Mouse (Mus musculus) stomach, postnatal 0 days (tissue): ENCODE measurements around the gene Pccb. TPM values are rescaled to one million over a fixed set of nuclear protein-coding genes. Genes with fewer than 3 reads are reported as not detected.

Experiments
- ATAC-seq: fragments of 200-750 bp; cut with Nextera tagmentation; 2 replicates; pipeline ENCODE4 v1.8.0; 2017; ENCODE audit not compliant: low FRiP score, low TSS enrichment
- DNase-seq: peaks from one replicate; pipeline ENCODE4 v3.0.0-alpha.2; 2016; ENCODE audit warnings: low spot score
- H3K27ac ChIP-seq: fragments of 300-500 bp; sonication (generic); replicated peaks from 2 replicates; pipeline ENCODE4 v1.5.1; 2014; ENCODE audit warnings: mild to moderate bottlenecking, control low read depth
- H3K27me3 ChIP-seq: fragments of 300-500 bp; sonication (generic); 2 replicates; pipeline ENCODE4 v1.6.1; 2014; ENCODE audit warnings: low read length; ENCODE audit not compliant: control insufficient read depth, insufficient read depth
- H3K36me3 ChIP-seq: fragments of 300-500 bp; sonication (generic); 2 replicates; pipeline ENCODE4 v1.6.1; 2014; ENCODE audit warnings: low read length, mixed read lengths; ENCODE audit not compliant: control insufficient read depth, insufficient read depth
- H3K4me1 ChIP-seq: fragments of 300-500 bp; sonication (generic); replicated peaks from 2 replicates; pipeline ENCODE4 v1.6.1; 2014; ENCODE audit warnings: antibody characterized with exemption; ENCODE audit not compliant: control insufficient read depth, insufficient read depth
- H3K4me2 ChIP-seq: fragments of 300-500 bp; sonication (generic); replicated peaks from 2 replicates; pipeline ENCODE4 v1.6.1; 2014; ENCODE audit warnings: low read depth, mild to moderate bottlenecking, control low read depth, moderate library complexity
- H3K4me3 ChIP-seq: fragments of 300-500 bp; sonication (generic); 2 replicates; pipeline ENCODE4 v1.5.1; 2014; ENCODE audit warnings: low read depth, low read length, control low read depth
- H3K9ac ChIP-seq: fragments of 300-500 bp; sonication (generic); 2 replicates; pipeline ENCODE4 v1.6.1; 2014; ENCODE audit warnings: mild to moderate bottlenecking, low read length, control low read depth, mixed read lengths
- H3K9me3 ChIP-seq: fragments of 300-500 bp; sonication (generic); 2 replicates; pipeline ENCODE4 v1.6.1; 2016; ENCODE audit warnings: low read length; ENCODE audit not compliant: control insufficient read depth
- CTCF ChIP-seq: IDR thresholded peaks from 2 replicates; pipeline ENCODE4 v1.5.1; 2016; ENCODE audit warnings: antibody characterized with exemption, low read depth, mild to moderate bottlenecking, moderate library complexity
- EP300 ChIP-seq: optimal IDR thresholded peaks from 2 replicates; pipeline ENCODE3; 2016; ENCODE audit warnings: antibody characterized with exemption
- WGBS: fragments of 180-500 bp; shearing (Covaris S2); extraction: QIAGEN DNeasy Blood & Tissue Kit; methylation state at CpG from one replicate; pipeline ENCODE4 v1.1.7; 2014; 5-methylcytosine and 5-hydroxymethylcytosine counted together
- polyA plus RNA-seq: library from polyadenylated mRNA; unstranded; fragments of >200 nt; fragmentation: Nextera tagmentation; extraction: Ambion mirVana; gene quantifications from 2 replicates; pipeline ENCODE4 v1.2.1, GENCODE M21; 2015

The Pccb gene
- polyA plus RNA-seq, 1 experiment from 2014 or later = 29.9 TPM

- TF ChIP-seq EP300 (no peak), CTCF (no peak)
- H3K27ac ChIP-seq = no peak overlapping the region
- no peak for DNase-seq
- WGBS = 65% methylated on average over 5 of the region's 5 CpGs
- H3K4me2 ChIP-seq = no peak overlapping the region
- no peak for ATAC-seq
- H3K4me3 ChIP-seq = no peak overlapping the region
- H3K9ac ChIP-seq = no peak overlapping the region
- no peaks in the 10 kb centered on the region for H3K9me3 ChIP-seq
- H3K4me1 ChIP-seq = 0 out of 2 replicates have a peak, but pooled peaks cover 4% of the 10 kb centered on the region
- no peaks in the 10 kb centered on the region for H3K36me3 ChIP-seq
- H3K27me3 ChIP-seq = no peaks in the 10 kb centered on the region
Observed at GRCm38 (mm10) chr9:101041508-101041907, 6.8 kb upstream of the Pccb start.

- Histone ChIP-seq H3K27me3 (no peaks in the 10 kb centered on the region), H3K9me3 (no peaks in the 10 kb centered on the region), H3K4me1 (no peaks in the 10 kb centered on the region), H3K4me3 (no peak overlapping the region), H3K9ac (no peak overlapping the region), H3K4me2 (no peak overlapping the region), H3K27ac (no peak overlapping the region), H3K36me3 (no peaks in the 10 kb centered on the region)
- DNase-seq (no peak), ATAC-seq (no peak)
- WGBS = 47% methylated on average over 5 of the region's 5 CpGs
- TF ChIP-seq EP300 = no peak
- no peak for TF ChIP-seq CTCF
Observed at GRCm38 (mm10) chr9:101038634-101039033, 3.9 kb upstream of the Pccb start.

- Histone ChIP-seq H3K4me1 (no peaks in the 10 kb centered on the region), H3K27me3 (no peaks in the 10 kb centered on the region), H3K36me3 (no peaks in the 10 kb centered on the region), H3K27ac (peak overlapping the region; percentile 1), H3K4me3 (no peak overlapping the region), H3K9ac (no peak overlapping the region), H3K4me2 (0 out of 2 replicates have a peak overlapping the region, but pooled peaks have one; percentile 20), H3K9me3 (no peaks in the 10 kb centered on the region)
- TF ChIP-seq CTCF = no peak
- no peak for TF ChIP-seq EP300
- WGBS = 24% methylated on average over 7 of the region's 7 CpGs
- DNase-seq = no peak
- ATAC-seq = no peak
Observed at GRCm38 (mm10) chr9:101037396-101037795, 2.7 kb upstream of the Pccb start.

GRCm38 (mm10) chr9:101036876-101037275 is 2.2 kb upstream of the Pccb start:
- no peaks in the 10 kb centered on the region for H3K4me1 ChIP-seq
- no peak for DNase-seq
- no peak overlapping the region for H3K4me2 ChIP-seq
- no peaks in the 10 kb centered on the region for H3K27me3 ChIP-seq
- no peak for ATAC-seq
- no peaks in the 10 kb centered on the region for H3K9me3 ChIP-seq
- no peak overlapping the region for H3K9ac ChIP-seq
- TF ChIP-seq EP300 = no peak
- TF ChIP-seq CTCF = no peak
- 66% methylated on average over 2 of the region's 2 CpGs for WGBS
- no peaks in the 10 kb centered on the region for H3K36me3 ChIP-seq
- no peak overlapping the region for H3K4me3 ChIP-seq
- H3K27ac ChIP-seq = no peak overlapping the region; the same call in 1 of the 2 replicates

- Histone ChIP-seq H3K27me3 (no peaks in the 10 kb centered on the region), H3K4me2 (no peak overlapping the region), H3K9me3 (no peaks in the 10 kb centered on the region), H3K9ac (no peak overlapping the region), H3K27ac (no peak overlapping the region), H3K4me3 (no peak overlapping the region), H3K4me1 (no peaks in the 10 kb centered on the region), H3K36me3 (no peaks in the 10 kb centered on the region)
- 67% methylated on average over 9 of the region's 15 CpGs for WGBS
- TF ChIP-seq CTCF (no peak), EP300 (no peak)
- DNase-seq (no peak), ATAC-seq (no peak)
Observed at GRCm38 (mm10) chr9:101035836-101036596, 1.3 kb upstream of the Pccb start.

- DNase-seq (peak; percentile 25), ATAC-seq (no peak; the same call in 1 of the 2 replicates)
- H3K4me1 ChIP-seq = no peaks in the 10 kb centered on the region
- H3K27ac ChIP-seq = peak overlapping the region; percentile 97
- TF ChIP-seq CTCF (no peak), EP300 (no peak)
- H3K9me3 ChIP-seq = no peaks in the 10 kb centered on the region
- H3K4me2 ChIP-seq = peak overlapping the region; percentile 70
- 2% methylated on average over 14 of the region's 14 CpGs for WGBS
- peak overlapping the region; percentile 55 for H3K4me3 ChIP-seq
- peak overlapping the region; percentile 72 for H3K9ac ChIP-seq
- H3K27me3 ChIP-seq = no peaks in the 10 kb centered on the region
- H3K36me3 ChIP-seq = no peaks in the 10 kb centered on the region
Observed at GRCm38 (mm10) chr9:101033761-101034447, 794 bp downstream of the Pccb start.
